Mouse (Mus musculus) sigmoid colon, adult 10 weeks (tissue): ENCODE measurements around the gene Akr1cl. TPM values are rescaled to one million over a fixed set of nuclear protein-coding genes. Genes with fewer than 3 reads are reported as not detected.

Experiments
- polyA plus RNA-seq: library from polyadenylated mRNA; stranded (reverse); fragments of 350-450 nt; fragmentation: Illumina TruSeq; extraction: RNeasy Lipid Tissue Mini Kit (QIAGEN cat#74804); gene quantifications from one replicate; pipeline ENCODE4 v1.2.3, GENCODE M21; 2014; ENCODE audit warnings: low read depth, low replicate concordance

Gene Akr1cl
- not detected for polyA plus RNA-seq

DNA sequence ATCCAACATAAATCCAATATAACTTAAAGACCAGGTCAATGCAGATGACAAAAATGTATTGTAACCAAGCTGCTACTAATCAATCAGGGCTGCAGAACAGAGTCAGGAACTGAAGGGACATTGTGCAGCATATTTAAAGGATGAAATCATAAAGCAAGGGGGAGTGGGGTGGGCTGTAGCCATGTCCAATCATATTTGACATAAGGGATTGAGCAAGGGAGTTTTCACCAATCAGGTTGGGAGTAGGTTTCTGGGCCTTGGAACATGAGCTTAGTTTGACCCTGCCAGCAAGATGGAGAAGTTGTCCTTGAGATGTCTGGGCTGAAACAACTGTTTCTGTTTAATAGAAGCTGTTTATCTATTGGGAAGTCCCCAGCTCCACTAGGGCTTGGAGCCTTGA, at the start of gene Akr1cl:
Akr1cl (minus strand) TSS at position 119 of the 400 bp plus-strand sequence.

DNA sequence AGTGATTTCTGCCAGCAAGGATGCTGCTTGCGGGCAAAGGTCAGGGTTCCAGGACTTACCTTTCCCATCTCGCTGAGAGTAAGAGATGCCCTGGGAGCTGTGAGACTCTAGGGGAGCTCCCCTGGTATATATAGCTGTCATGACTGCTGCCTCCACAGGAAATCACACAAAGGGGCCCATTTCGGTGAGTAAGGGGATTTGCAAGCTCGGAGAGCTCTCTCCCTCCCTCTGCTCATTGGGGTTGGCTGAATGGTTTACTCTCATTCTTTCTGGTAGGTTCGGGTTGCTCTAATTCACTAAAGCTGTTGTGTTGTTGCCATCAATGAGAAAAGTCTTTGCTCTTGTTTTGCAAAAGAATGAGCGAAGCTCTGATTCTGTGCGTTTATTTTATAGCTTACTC, 49.6 kb upstream of the Akr1cl start, which contains the start of gene Crygb:
Crygb (minus strand) TSS at position 101 of the 400 bp plus-strand sequence.

DNA sequence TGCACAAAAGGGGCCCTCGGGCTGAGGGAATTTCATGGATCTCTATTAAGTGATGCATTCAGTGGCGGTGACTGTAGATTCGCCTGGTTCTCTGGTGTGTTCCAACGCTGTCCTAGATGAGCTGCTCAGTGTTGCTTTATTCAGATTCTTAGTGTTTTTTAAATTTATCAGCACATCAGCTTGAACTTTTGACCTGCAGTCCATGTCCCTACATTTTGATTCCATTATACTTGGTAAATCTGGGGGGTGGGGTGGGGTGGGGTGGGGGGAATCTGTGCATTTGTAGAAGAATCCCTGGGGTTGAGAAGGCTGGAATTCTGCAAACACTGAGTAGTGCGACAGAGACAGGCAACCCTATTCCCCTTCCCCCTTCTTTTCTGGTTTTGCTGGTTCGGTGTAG, 41.0 kb upstream of the Akr1cl start, which contains the start of gene Crygc:
Crygc (minus strand) TSS at position 101 of the 400 bp plus-strand sequence.

DNA sequence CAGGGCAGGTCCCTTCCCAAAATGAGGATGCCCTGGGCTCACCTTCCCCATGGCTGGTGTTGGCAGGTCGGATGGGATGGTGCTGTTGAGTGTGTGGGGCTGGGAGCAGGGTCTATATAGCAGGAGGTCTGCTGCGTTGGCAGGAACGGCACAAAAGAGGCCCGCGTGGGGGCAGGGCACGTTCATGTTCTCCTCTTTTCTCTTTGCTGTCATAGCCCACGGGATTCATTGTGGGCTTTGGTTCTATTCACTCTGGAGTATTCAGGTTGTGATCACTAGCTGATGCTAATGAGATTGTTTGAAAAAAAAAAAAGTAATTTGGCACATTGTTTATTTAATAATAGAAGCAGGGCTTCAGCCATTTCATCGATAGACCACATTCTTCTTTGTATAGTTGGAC, 30.8 kb upstream of the Akr1cl start, which contains the start of gene Crygd:
Crygd (minus strand) TSS at position 101 of the 400 bp plus-strand sequence.

DNA sequence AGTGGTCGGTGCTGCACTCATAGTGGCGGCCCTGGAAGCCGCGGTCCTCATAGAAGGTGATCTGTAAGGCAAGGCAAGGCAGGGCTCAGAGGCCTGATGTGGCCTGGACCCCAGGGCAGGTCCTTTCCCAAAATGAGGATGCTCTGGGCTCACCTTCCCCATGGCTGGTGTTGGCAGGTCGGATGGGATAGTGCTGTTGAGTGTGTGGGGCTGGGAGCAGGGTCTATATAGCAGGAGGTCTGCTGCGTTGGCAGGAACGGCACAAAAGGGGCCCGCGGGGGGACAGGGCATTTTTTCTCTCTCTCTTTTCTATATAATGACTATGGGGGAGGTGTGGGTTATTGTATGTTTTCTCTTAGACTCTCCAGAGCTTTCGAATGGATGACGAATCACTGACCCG, 18.4 kb upstream of the Akr1cl start, which contains the start of gene Cryge:
Cryge (minus strand) TSS at position 198 of the 400 bp plus-strand sequence.

Other genes with a start within 250 kb of the Akr1cl start
- gene Plekhm3, start 75.9 kb downstream of the Akr1cl start, polyA plus RNA-seq, result 3.2 TPM
- gene Cryge, start 18.4 kb upstream of the Akr1cl start, polyA plus RNA-seq, result not detected
- not detected for gene Crygd, start 30.7 kb upstream of the Akr1cl start, polyA plus RNA-seq
- not detected for gene Crygc, start 40.9 kb upstream of the Akr1cl start, polyA plus RNA-seq
- not detected for gene Crygb, start 49.5 kb upstream of the Akr1cl start, polyA plus RNA-seq
- gene Cryga, start 70.6 kb upstream of the Akr1cl start, polyA plus RNA-seq, result not detected
- gene Gm28845, start 86.8 kb upstream of the Akr1cl start, polyA plus RNA-seq, result not detected
- gene D630023F18Rik, start 90.5 kb upstream of the Akr1cl start, polyA plus RNA-seq, result 0.91 TPM
- 330 TPM for gene Idh1, start 153.7 kb upstream of the Akr1cl start, polyA plus RNA-seq
- gene Pikfyve, start 153.9 kb upstream of the Akr1cl start, polyA plus RNA-seq, result 21.1 TPM
- not detected for gene Pth2r, start 249.3 kb upstream of the Akr1cl start, polyA plus RNA-seq